Mouse (Mus musculus) heart, postnatal 14 days (tissue): ENCODE results near the gene Isoc2a. TPM values are rescaled to one million over a fixed set of nuclear protein-coding genes. Genes with fewer than 3 reads are reported as not detected.
"Not testable (repeated sequence)": the region's sequence is repeated elsewhere in the genome, so short reads cannot be mapped to it uniquely, and the experiment has no call there.

ENCODE experiments used
- DNase-seq, 2 experiments: peaks; one replicate each; pipeline ENCODE4 v3.0.0; 2021 to 2022
- intact Hi-C: fragments of 180-260 bp; cut with DNase I; formaldehyde crosslinking; loops from one replicate; pipeline ENCODE4 v1.15.1; 2025
- total RNA-seq, 2 experiments: library from RNA; stranded (reverse); gene quantifications; 2 replicates each; pipeline ENCODE4 v1.2.3; 2021

Gene Isoc2a
- total RNA-seq, 2 experiments from 2014 or later = 22.9 to 27.0 TPM

DNA sequence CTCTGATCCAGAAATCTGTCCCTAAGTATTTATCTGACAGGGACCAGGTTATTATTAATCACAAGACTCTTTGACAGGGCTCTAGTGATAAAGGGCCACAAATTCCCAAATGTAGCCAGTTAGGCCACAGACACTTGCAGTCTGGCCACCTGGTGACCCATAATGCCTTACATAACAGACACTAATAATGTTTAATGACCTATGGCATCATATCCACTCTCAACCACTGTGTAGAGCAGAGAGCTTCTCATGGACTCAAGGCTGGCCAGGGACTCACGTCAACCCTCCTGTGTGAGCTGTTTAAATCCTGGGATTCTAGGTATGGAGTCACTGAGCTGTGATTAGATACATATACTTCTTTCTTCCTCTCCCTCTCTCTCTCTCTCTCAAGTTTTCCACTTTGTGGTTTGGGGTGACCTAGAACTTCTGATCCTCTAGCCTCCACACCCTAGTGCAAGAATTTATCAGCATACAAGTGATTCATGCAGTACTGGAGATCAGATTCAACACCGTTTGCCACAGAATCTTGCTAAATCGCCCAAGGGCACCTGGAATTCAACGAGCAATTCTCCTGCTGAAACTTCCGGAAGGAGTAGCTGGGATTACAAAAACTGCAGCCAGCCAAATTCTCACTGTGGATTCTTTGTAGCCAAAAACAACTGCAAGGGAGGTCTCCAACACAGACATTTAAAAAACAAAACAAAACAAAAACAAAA lies 12.7 kb upstream of the Isoc2a start:
- intact Hi-C loops = loop anchor here (2.0 kb wide), 1 partner anchor 77 kb away; no protein-coding TSS in a partner anchor
- no peak for DNase-seq

- intact Hi-C loops = loop anchor here (2.0 to 5.0 kb wide), 3 partner anchors 47 to 76 kb away; partner anchors contain the start of gene Ube2s
- peak in 1 of 2 experiments; percentile 40 for DNase-seq
Observed at GRCm38 (mm10) chr7:4865090-4865489, 11.9 kb upstream of the Isoc2a start.

- DNase-seq = peak; percentile 94 to 97
- intact Hi-C loops = loop anchor here (2.0 to 5.0 kb wide), 3 partner anchors 46 to 75 kb away; partner anchors contain the start of gene Ube2s
Observed at GRCm38 (mm10) chr7:4865579-4866493, 11.1 kb upstream of the Isoc2a start.

GRCm38 (mm10) chr7:4866631-4867180 lies 10.2 kb upstream of the Isoc2a start:
- intact Hi-C loops = loop anchor here (5.0 kb wide), 2 partner anchors 46 to 54 kb away; partner anchors contain the start of gene Ube2s
- no peak for DNase-seq

DNA sequence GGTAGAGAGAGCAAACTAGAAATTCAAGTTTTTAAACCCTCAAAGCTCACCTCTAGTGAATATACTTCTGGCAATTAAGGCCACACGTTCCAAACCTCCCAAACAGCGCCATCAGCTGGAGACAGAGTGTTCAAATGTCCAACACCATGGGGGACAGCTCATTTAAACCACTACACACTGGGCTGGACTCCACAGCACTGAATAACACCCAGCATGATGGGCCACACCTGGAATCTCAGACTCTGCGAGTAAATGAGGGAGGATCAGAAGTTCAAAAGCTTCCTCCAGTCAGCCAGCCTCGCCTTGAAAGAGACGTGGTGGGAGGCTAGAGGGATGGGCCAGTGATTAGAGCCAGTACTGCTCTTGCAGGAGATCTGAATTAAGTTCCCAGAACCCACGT lies 6.8 kb upstream of the Isoc2a start, which contains the start of gene Isoc2b:
TSS of gene Isoc2b (minus strand) at position 126 of the 400 bp plus-strand sequence.
- intact Hi-C loops = no loop called here
- DNase-seq = no peak

DNA sequence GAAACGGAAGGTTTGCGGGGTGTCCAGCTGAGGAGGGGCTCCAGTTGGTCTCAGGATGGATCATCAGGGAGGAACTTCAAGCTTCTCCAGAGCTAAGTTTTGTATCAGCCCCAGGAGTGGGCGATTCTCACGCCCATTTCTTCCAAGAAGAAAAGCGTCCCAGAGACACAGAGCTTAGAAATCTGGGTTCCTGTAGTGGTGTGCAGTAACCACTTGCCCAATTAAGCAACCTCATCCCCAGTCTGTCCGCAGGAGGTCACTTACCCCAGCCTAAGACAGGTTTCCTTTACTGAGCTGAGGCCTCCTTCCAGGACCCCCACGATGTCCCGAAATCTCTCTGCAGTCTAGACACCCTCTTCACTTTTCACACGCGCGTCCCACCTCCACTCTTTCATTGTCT lies 273 bp downstream of the Isoc2a start:
- intact Hi-C loops = no loop called here

GRCm38 (mm10) chr7:4878186-4878585 lies 1.2 kb downstream of the Isoc2a start:
- DNase-seq = no peak
- intact Hi-C loops = no loop called here

More for the DNA sequence above, 273 bp downstream of the Isoc2a start:
- no peak for DNase-seq

- intact Hi-C loops, DNase-seq: not testable (repeated sequence)
Observed at GRCm38 (mm10) chr7:4879036-4879435, 2.1 kb downstream of the Isoc2a start.

GRCm38 (mm10) chr7:4886680-4887079 lies 9.7 kb downstream of the Isoc2a start:
- no peak for DNase-seq
- intact Hi-C loops = no loop called here

GRCm38 (mm10) chr7:4895186-4895585 lies 18.2 kb downstream of the Isoc2a start:
- intact Hi-C loops = no loop called here
- DNase-seq = no peak

DNA sequence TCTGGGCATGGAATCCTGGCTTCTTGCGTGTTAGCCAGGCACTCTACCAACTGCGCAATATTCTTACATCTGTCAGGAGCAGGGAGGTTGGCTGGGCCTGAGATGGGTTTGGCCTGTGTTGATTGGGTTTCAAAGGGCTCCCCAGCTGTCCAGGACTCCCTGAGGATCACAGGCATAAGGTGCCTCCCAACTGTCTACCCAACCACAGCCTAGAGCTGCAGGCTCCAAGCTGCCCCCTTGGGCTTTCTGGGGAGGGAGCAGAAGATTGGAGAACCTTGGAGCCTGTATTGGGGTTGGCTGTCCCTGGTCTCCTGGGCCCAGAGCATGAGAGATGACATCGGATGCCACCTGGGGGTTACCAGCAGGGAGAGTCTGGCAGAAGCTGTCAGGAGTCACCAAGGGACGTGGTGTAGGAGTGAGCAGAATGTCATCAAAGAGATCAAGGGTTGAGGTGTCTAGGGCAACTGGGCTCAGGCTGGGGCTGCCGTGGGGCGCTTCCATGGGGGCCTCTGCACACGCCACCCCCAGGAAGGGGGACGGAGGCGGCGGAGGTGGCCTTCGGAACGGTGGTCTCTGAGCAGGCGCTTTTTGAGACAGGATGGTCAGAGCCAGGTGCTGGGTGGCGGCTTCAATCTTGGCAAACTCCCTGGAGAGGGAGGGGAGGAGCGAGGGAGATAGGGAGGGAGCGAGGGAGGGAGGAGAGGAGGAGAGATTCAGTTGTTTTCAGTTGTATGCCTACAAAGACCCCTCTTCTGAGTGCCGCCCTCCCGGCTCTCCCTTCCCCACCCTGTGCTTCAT lies 22.1 kb downstream of the Isoc2a start:
- no peak for DNase-seq
- intact Hi-C loops = no loop called here

DNA sequence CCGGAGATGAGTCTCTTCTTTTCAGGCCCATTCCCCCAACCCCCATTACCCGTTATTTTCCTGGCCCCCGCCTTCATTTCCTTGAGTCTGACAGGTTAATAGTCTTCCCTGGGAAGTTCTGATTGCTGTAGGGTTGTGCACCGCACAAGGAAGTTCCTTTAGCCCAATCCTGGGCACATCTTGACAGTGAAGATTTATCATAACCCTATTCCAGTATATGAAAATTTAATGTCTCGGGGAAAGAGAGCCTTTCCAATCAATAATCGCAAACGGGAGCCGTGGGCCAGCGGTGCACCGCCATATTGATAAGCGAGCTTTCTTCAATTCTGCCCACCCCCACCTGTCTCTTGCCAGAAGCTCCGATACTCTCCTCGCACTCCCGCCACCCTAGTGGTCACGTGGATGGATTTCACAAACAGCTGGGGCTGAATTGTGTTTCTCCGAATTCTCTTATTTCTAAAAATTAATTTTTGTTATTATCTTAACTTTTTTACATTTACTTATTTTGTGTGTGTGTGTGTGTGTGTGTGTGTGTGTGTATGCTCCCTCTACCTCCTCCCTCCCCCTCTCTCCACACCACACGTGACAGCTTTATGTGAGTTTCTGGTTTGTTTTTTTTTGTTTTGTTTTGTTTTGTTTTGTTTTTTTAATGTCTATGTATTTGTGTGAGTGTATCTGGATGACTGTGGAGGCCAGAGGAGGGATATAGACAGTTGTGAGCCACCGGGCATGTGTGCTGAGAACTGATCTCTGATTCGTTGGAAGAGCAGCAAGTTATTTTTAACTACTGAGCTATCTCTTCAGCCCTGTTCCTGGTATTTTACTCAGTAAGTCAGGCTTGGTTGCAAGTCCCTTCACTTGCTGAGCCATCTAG lies 22.9 kb downstream of the Isoc2a start:
- intact Hi-C loops = no loop called here
- DNase-seq = peak in 1 of 2 experiments; percentile 30

GRCm38 (mm10) chr7:4900523-4900851 lies 23.5 kb downstream of the Isoc2a start:
- intact Hi-C loops = no loop called here
- no peak for DNase-seq

GRCm38 (mm10) chr7:4901171-4901570 lies 24.2 kb downstream of the Isoc2a start:
- intact Hi-C loops = no loop called here
- peak in 1 of 2 experiments; percentile 49 for DNase-seq

DNA sequence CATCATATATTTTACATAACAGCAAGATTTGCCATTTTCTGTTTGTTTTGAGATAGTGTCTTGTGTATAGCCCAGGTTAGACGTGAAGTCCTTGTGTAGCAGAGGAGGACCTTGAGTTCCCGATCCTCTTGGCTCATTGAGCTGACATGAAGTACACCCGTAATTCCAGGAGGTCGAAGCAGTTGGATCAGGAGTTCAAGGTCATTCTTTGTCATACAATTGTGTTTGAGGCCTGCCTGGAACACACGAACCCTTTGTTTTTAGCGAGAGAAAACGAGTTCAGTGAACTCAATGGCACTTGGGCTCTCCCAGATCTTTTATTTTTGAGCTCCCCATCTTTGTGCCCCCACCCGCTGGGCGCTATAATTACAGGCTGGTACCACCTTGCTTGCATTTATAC lies 25.5 kb downstream of the Isoc2a start:
- intact Hi-C loops = no loop called here
- no peak for DNase-seq

DNA sequence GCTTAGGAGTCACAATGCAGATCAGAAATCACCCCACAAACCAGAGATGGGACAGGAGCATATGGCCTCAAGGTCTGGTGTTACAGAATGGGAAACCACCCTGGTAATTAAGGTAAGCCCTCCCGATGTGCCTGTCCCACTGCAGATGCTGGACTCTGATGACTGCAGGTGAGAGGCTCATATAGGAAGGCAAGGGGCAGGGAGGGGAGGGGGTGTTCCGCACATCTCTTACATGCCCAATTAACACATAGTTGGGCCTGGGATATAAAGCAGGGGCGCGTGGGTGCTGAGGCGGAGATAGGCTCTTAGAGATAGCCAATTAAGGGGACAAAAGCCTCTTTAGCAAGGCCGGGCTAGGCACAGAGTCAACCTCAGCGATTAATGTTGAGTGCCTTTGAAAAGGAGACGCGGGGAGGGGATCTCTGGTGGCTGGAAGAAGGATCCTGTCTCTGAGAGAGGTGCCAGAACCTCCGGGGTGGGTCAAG lies 29.6 kb downstream of the Isoc2a start, which contains the start of gene Gm36210:
TSS of gene Gm36210 (minus strand) at position 51 of the 485 bp plus-strand sequence.
- intact Hi-C loops = no loop called here
- DNase-seq = no peak

DNA sequence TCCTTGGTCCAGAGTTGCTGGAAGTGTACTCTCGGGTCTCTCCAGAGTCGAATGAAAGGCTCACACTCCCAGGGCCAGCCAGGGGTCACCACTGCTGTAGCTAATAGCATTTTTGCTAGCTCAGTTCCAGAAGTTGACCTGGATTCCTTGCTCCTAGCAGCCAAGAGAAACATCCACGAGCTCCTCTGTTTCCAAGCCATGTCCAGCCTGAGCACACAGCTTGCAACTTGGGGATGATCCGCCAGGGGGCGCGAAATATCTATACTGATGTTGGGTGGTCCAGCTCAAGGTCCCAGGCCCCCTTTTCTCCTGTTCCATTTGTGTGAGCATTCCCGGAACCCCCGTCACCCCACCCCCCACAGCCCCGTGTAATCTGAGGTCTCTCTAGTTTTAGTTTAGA lies 34.6 kb downstream of the Isoc2a start:
- intact Hi-C loops = loop anchor here (2.0 to 5.0 kb wide), 2 partner anchors 27 to 44 kb away; no protein-coding TSS in a partner anchor

DNA sequence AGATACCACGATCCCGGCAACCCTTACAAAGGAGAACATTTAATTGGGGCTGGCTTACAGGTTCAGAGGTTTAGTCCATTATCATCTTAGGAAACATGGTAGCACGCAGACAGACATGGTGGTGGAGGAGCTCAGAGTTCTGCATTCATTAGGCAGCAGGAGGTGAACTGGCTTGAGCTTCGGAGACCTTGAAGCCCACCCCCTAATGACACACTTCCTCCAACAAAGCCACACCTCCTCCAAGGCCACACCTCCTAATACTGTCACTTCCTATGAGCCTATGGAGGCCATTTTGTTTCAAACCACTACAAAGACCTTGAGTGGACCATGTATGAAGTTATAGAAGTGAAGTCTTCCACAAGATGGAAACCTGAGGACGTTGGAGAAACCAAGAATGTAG lies 35.3 kb downstream of the Isoc2a start:
- no peak for DNase-seq

More for the DNA sequence above, 34.6 kb downstream of the Isoc2a start:
- DNase-seq = peak; percentile 74 to 82

More for the DNA sequence above, 35.3 kb downstream of the Isoc2a start:
- intact Hi-C loops = loop anchor here (5.0 kb wide), 1 partner anchor 45 kb away; no protein-coding TSS in a partner anchor
